Mouse (Mus musculus): ENCODE results near the gene Zcchc7.

DNA sequence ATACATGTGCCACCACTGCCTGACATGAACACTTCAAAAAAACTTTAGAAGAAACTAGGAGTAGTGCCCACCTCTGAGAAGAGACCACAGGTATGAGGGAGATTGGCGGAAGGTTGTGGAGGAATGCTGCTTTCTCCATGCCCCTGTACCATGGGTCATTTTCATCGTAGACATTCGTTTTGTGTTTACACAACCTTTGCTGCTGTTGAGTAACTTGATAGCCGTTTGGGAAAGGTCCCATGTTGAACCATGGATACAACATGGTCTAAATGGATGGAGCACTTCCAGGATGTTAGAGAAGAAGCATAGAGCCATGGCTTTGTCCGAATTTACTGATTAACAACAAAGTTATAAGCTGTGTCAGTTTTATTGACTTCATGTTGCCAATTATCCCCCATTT, 222.5 kb downstream of the Zcchc7 start:
- TF ChIP-seq POLR2A (IDR thresholded peaks at IDR 0.05; ENCODE audit: insufficient read depth, low read length): no peak
- TF ChIP-seq CTCF (IDR thresholded peaks at IDR 0.05; ENCODE audit: low read depth, low read length): no peak

Measured in ES-Bruce4 (cell line).